In the genomic region with DNA sequence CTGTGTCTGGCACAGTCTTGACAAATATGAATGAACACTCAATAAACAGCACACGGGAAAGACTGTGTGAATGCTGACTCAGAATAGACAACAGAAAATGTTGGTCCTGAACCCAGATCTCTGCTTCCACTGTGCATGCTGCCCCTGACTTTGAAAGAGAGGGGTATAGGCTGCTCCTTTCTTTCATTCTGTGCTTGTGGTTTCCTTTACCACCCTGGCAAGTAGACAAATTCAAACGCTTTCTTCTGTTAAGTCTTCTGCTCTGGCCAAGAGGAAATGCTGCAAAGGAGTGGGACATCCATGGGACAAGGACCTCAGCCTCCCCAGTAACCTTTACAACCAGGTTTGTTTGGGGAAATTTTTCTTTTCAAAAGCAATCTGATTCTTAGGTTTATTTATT, we compare ENCODE assay signal across 10 mouse cellular contexts.
"Had no signal": no experiment of that assay in that cellular context is flagged by ENCODE, and none has a peak within 500 bp of the region (broad histone marks: within the 10 kb centered on the region; RNA-seq: fewer than 3 reads in every experiment).

No protein-coding gene starts in this region.

- DNase-seq: lung, adult 18-20 months; lung, embryonic 14.5 days; lung, postnatal 10 days; lung, postnatal 4 days; midbrain, embryonic 14.5 days; right cerebral cortex, postnatal 14 days; thymus, adult 18-20 months; thymus, postnatal 14 days; thymus, postnatal 36 days had no signal

- ATAC-seq: midbrain, embryonic 16.5 days had no signal
